28 mouse cellular contexts compared by ENCODE assay signal in the genomic region with DNA sequence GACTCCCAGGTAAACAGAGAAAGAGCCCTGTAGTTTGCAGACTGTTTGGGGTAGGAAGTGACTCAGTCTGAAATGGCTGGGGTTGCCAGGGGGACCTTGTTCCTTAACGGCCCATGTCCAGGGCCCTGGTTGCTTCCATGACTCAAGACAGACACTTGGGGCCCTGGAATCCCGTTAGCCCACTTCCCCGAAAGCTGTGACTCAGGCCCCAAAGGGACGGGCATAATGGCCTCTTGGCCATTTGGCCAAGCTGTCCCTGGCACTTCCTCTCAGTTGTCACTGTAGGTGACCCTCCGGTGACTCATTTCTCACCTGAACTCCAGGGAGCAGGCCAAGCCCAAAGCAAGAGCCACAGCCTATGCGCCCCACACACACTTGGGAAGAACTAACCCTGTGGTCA. TPM values are rescaled to one million over a fixed set of nuclear protein-coding genes. Genes with fewer than 3 reads are reported as not detected.
DNase-seq lines count a peak whose midpoint lies in the region; ATAC-seq and TF ChIP-seq lines count a peak whose summit lies in the region.
"Had no signal": no experiment of that assay in that cellular context is flagged by ENCODE, and none has a peak within 500 bp of the region (broad histone marks: within the 10 kb centered on the region; RNA-seq: fewer than 3 reads in every experiment).

No protein-coding gene starts in this region.

- TF ChIP-seq POLR2A in bone marrow macrophage, adult 2 months (IDR thresholded peaks at IDR 0.05; ENCODE audit: borderline replicate concordance, low read depth, low read length): no peak

- H3K4me1 ChIP-seq in neural tube, embryonic 11.5 days (ENCODE audit: control insufficient read depth, insufficient read depth, low read length): no peaks in the 10 kb centered on the region
- H3K4me1 ChIP-seq in neural tube, embryonic 15.5 days: peaks cover 6% of the 10 kb centered on the region; the same call in 1 of the 2 replicates
- H3K4me1 ChIP-seq in bone marrow macrophage, adult 2 months (ENCODE audit: control insufficient read depth, insufficient read depth, low read length): peaks cover 20% of the 10 kb centered on the region
- H3K4me1 ChIP-seq in stomach, postnatal 0 days (replicated peaks; ENCODE audit: control insufficient read depth, insufficient read depth): no peaks in the 10 kb centered on the region

- ATAC-seq in neural tube, embryonic 11.5 days (ENCODE audit: insufficient read depth, low FRiP score, low TSS enrichment): no peak
- no peak for ATAC-seq in neural tube, embryonic 15.5 days (ENCODE audit: low FRiP score)
- ATAC-seq in stomach, postnatal 0 days (ENCODE audit: low FRiP score, low TSS enrichment): peak; percentile 52; the same call in 1 of the 2 replicates
- ATAC-seq: forebrain, postnatal 0 days; hindbrain, embryonic 16.5 days; intestine, postnatal 0 days had no signal

- WGBS in neural tube, embryonic 11.5 days: 67% methylated on average over 6 of the region's 6 CpGs
- 77% methylated on average over 6 of the region's 6 CpGs for WGBS in neural tube, embryonic 15.5 days
- WGBS in stomach, postnatal 0 days: 48% methylated on average over 6 of the region's 6 CpGs

- no peaks in the 10 kb centered on the region for H3K9me3 ChIP-seq in neural tube, embryonic 11.5 days (ENCODE audit: control insufficient read depth, low read length)
- H3K9me3 ChIP-seq in neural tube, embryonic 15.5 days (replicated peaks): no peaks in the 10 kb centered on the region
- H3K9me3 ChIP-seq in stomach, postnatal 0 days (ENCODE audit: control insufficient read depth, low read length): no peaks in the 10 kb centered on the region
- H3K9me3 ChIP-seq: G1E; heart, embryonic 10.5 days; limb, embryonic 15.5 days; lung, embryonic 15.5 days; midbrain, embryonic 12.5 days had no signal

- no peaks in the 10 kb centered on the region for H3K79me2 ChIP-seq in C2C12 (ENCODE audit: control insufficient read depth, insufficient read depth)

- H3ac ChIP-seq in C2C12 (ENCODE audit: control insufficient read depth, insufficient read length, low read depth): no peak overlapping the region

- H3K4me3 ChIP-seq in neural tube, embryonic 11.5 days (ENCODE audit: low read depth, low read length): no peak overlapping the region
- no peak overlapping the region for H3K4me3 ChIP-seq in neural tube, embryonic 15.5 days (replicated peaks)
- no peak overlapping the region for H3K4me3 ChIP-seq in C2C12 (ENCODE audit: insufficient read depth, poor library complexity, severe bottlenecking)
- no peak overlapping the region for H3K4me3 ChIP-seq in bone marrow macrophage, adult 2 months (ENCODE audit: insufficient read depth, low read length)
- H3K4me3 ChIP-seq in stomach, postnatal 0 days (ENCODE audit: low read depth, low read length): no peak overlapping the region
- H3K4me3 ChIP-seq: heart, embryonic 10.5 days; limb, embryonic 15.5 days; lung, embryonic 15.5 days; midbrain, embryonic 12.5 days had no signal

- no peak overlapping the region for H3K4me2 ChIP-seq in neural tube, embryonic 11.5 days (ENCODE audit: low read depth)
- H3K4me2 ChIP-seq in neural tube, embryonic 15.5 days: no peak overlapping the region
- no peak overlapping the region for H3K4me2 ChIP-seq in stomach, postnatal 0 days (replicated peaks; ENCODE audit: low read depth)
- H3K4me2 ChIP-seq: limb, embryonic 15.5 days; midbrain, embryonic 12.5 days had no signal

- H3K79me3 ChIP-seq in C2C12 (ENCODE audit: low read depth): no peaks in the 10 kb centered on the region

- no peak for TF ChIP-seq CTCF in C2C12 (IDR thresholded peaks at IDR 0.05; ENCODE audit: control insufficient read depth, insufficient read depth, insufficient read length)
- TF ChIP-seq CTCF in bone marrow macrophage, adult 2 months (IDR thresholded peaks at IDR 0.05; ENCODE audit: low read depth, low read length): no peak
- TF ChIP-seq CTCF in stomach, postnatal 0 days (IDR thresholded peaks at IDR 0.05; ENCODE audit: low read depth): no peak

- H3K9ac ChIP-seq in neural tube, embryonic 11.5 days (ENCODE audit: low read length): no peak overlapping the region
- H3K9ac ChIP-seq in neural tube, embryonic 15.5 days (replicated peaks): no peak overlapping the region
- H3K9ac ChIP-seq in stomach, postnatal 0 days (ENCODE audit: low read length): no peak overlapping the region
- H3K9ac ChIP-seq: forebrain, postnatal 0 days; limb, embryonic 15.5 days; liver, embryonic 14.5 days; lung, embryonic 15.5 days; midbrain, embryonic 12.5 days had no signal

- H3K27me3 ChIP-seq in neural tube, embryonic 11.5 days (ENCODE audit: control insufficient read depth, insufficient read depth, low read length): no peaks in the 10 kb centered on the region
- 0 out of 2 replicates have a peak, but pooled peaks cover 3% of the 10 kb centered on the region for H3K27me3 ChIP-seq in neural tube, embryonic 15.5 days (replicated peaks)
- no peaks in the 10 kb centered on the region for H3K27me3 ChIP-seq in C2C12 (ENCODE audit: control insufficient read depth, insufficient read depth, insufficient read length)
- H3K27me3 ChIP-seq in stomach, postnatal 0 days (ENCODE audit: control insufficient read depth, insufficient read depth, low read length): no peaks in the 10 kb centered on the region
- H3K27me3 ChIP-seq: limb, embryonic 15.5 days; lung, embryonic 15.5 days had no signal

- no peak overlapping the region for H3K27ac ChIP-seq in neural tube, embryonic 11.5 days (ENCODE audit: low read depth, low read length)
- H3K27ac ChIP-seq in neural tube, embryonic 15.5 days (replicated peaks): no peak overlapping the region
- H3K27ac ChIP-seq in bone marrow macrophage, adult 2 months (ENCODE audit: insufficient read depth, low read depth, low read length): 0 out of 2 replicates have a peak overlapping the region, but pooled peaks have one; percentile 3
- no peak overlapping the region for H3K27ac ChIP-seq in stomach, postnatal 0 days (replicated peaks)
- H3K27ac ChIP-seq: heart, embryonic 10.5 days; limb, embryonic 15.5 days; liver, embryonic 14.5 days; lung, embryonic 15.5 days; midbrain, embryonic 12.5 days had no signal

- peak; percentile 7 for DNase-seq in neural tube, embryonic 11.5 days (ENCODE audit: low spot score)
- DNase-seq in stomach, postnatal 0 days (ENCODE audit: low spot score): no peak
- DNase-seq in kidney, postnatal 10 days: no peak
- no peak for DNase-seq in heart, adult 11 months
- DNase-seq in kidney, postnatal 36 days: no peak
- DNase-seq: adrenal gland, postnatal 10 days; cerebellum, adult 9-10 months; forebrain, postnatal 0 days; gastrocnemius, postnatal 25 days; heart, postnatal 4 days; kidney, postnatal 4 days; left cerebral cortex, postnatal 4 days; thymus, postnatal 25 days had no signal

- TF ChIP-seq EP300 in stomach, postnatal 0 days (optimal IDR thresholded peaks at IDR 0.05): no peak

- no peaks in the 10 kb centered on the region for H3K36me3 ChIP-seq in neural tube, embryonic 11.5 days (ENCODE audit: control insufficient read depth, insufficient read depth, low read length)
- H3K36me3 ChIP-seq in neural tube, embryonic 15.5 days: no peaks in the 10 kb centered on the region
- no peaks in the 10 kb centered on the region for H3K36me3 ChIP-seq in C2C12 (ENCODE audit: control insufficient read depth, insufficient read depth)
- H3K36me3 ChIP-seq in stomach, postnatal 0 days (ENCODE audit: control insufficient read depth, insufficient read depth, low read length): no peaks in the 10 kb centered on the region
- H3K36me3 ChIP-seq: G1E; heart, embryonic 10.5 days; limb, embryonic 15.5 days; lung, embryonic 15.5 days; midbrain, embryonic 12.5 days had no signal

TF ChIP-seq in C2C12, 6 proteins besides CTCF, POLR2A, EP300 and RAD21 (continues in another document):
- peak; percentile 62 for TF ChIP-seq MYOD1 (IDR thresholded peaks at IDR 0.05; ENCODE audit: control insufficient read depth, insufficient read length, low read depth)

RNA-seq across cellular contexts. Expression of gene Prss22, which starts 0.5 kb away (rescaled TPM):
- 0.17 TPM in 1 of 2 replicates, not detected in the other for polyA plus RNA-seq in neural tube, embryonic 11.5 days (2014; fragmentation: Nextera tagmentation; extraction: Ambion mirVana)
- polyA plus RNA-seq in neural tube, embryonic 15.5 days (2015; fragmentation: Nextera tagmentation; extraction: Ambion mirVana): not detected in 2 replicates
- 0.95 TPM for polyA plus RNA-seq in C2C12 (2012; fragmentation: generic; extraction: Trizol)
- not detected in 2 replicates for polyA plus RNA-seq in bone marrow macrophage, adult 2 months (2012; ENCODE audit: insufficient read depth, insufficient read length, missing spikeins)
- polyA plus RNA-seq in stomach, postnatal 0 days (2015; fragmentation: Nextera tagmentation; extraction: Ambion mirVana): 3.4 and 4.8 TPM in 2 replicates
- polyA plus RNA-seq: brain, embryonic 14.5 days; forebrain, embryonic 11.5 days; forebrain, postnatal 0 days; G1E; heart, embryonic 16.5 days; hindbrain, embryonic 16.5 days; liver, embryonic 14.5 days; midbrain, embryonic 12.5 days had no signal

RNA-seq across cellular contexts. Expression of gene Prss30, which starts 18.0 kb away (rescaled TPM):
- polyA plus RNA-seq in neural tube, embryonic 11.5 days (2014; fragmentation: Nextera tagmentation; extraction: Ambion mirVana): not detected in 2 replicates
- 0.96 TPM in 1 of 2 replicates, not detected in the other for polyA plus RNA-seq in neural tube, embryonic 15.5 days (2015; fragmentation: Nextera tagmentation; extraction: Ambion mirVana)
- 0.04 TPM for polyA plus RNA-seq in C2C12 (2012; fragmentation: generic; extraction: Trizol)
- 0.44 and 1.7 TPM in 2 replicates for polyA plus RNA-seq in bone marrow macrophage, adult 2 months (2012; ENCODE audit: insufficient read depth, insufficient read length, missing spikeins)
- 0.08 and 0.11 TPM in 2 replicates for polyA plus RNA-seq in stomach, postnatal 0 days (2015; fragmentation: Nextera tagmentation; extraction: Ambion mirVana)
- polyA plus RNA-seq: forebrain, embryonic 11.5 days; G1E; hindbrain, embryonic 16.5 days; limb, embryonic 15.5 days; midbrain, embryonic 12.5 days had no signal

RNA-seq across cellular contexts. Expression of gene Prss27, which starts 39.6 kb away (rescaled TPM):
- 0.37 TPM in 1 of 2 replicates, not detected in the other for polyA plus RNA-seq in neural tube, embryonic 11.5 days (2014; fragmentation: Nextera tagmentation; extraction: Ambion mirVana)
- polyA plus RNA-seq in neural tube, embryonic 15.5 days (2015; fragmentation: Nextera tagmentation; extraction: Ambion mirVana): 0.19 and 0.28 TPM in 2 replicates
- polyA plus RNA-seq in C2C12 (2012; fragmentation: generic; extraction: Trizol): 0.16 TPM
- not detected in 2 replicates for polyA plus RNA-seq in bone marrow macrophage, adult 2 months (2012; ENCODE audit: insufficient read depth, insufficient read length, missing spikeins)
- 40.8 and 47.1 TPM in 2 replicates for polyA plus RNA-seq in stomach, postnatal 0 days (2015; fragmentation: Nextera tagmentation; extraction: Ambion mirVana)
- polyA plus RNA-seq: brain, embryonic 14.5 days; forebrain, postnatal 0 days; G1E; kidney, embryonic 14.5 days; liver, embryonic 14.5 days had no signal

RNA-seq across cellular contexts. Expression of gene Sbpl, which starts 43.3 kb away (rescaled TPM):
- not detected in 2 replicates for polyA plus RNA-seq in neural tube, embryonic 11.5 days (2014; fragmentation: Nextera tagmentation; extraction: Ambion mirVana)
- polyA plus RNA-seq in neural tube, embryonic 15.5 days (2015; fragmentation: Nextera tagmentation; extraction: Ambion mirVana): not detected in 2 replicates
- not detected for polyA plus RNA-seq in C2C12 (2012; fragmentation: generic; extraction: Trizol)
- not detected in 2 replicates for polyA plus RNA-seq in bone marrow macrophage, adult 2 months (2012; ENCODE audit: insufficient read depth, insufficient read length, missing spikeins)
- not detected in 2 replicates for polyA plus RNA-seq in stomach, postnatal 0 days (2015; fragmentation: Nextera tagmentation; extraction: Ambion mirVana)
- polyA plus RNA-seq: brain, embryonic 14.5 days; forebrain, embryonic 11.5 days; forebrain, postnatal 0 days; G1E; heart, embryonic 10.5 days; heart, embryonic 16.5 days; hindbrain, embryonic 16.5 days; intestine, postnatal 0 days; kidney, embryonic 14.5 days; limb, embryonic 15.5 days; liver, embryonic 14.5 days; lung, embryonic 15.5 days; midbrain, embryonic 12.5 days had no signal

RNA-seq across cellular contexts. Expression of gene Sbp, which starts 56.9 kb away (rescaled TPM):
- not detected in 2 replicates for polyA plus RNA-seq in neural tube, embryonic 11.5 days (2014; fragmentation: Nextera tagmentation; extraction: Ambion mirVana)
- polyA plus RNA-seq in neural tube, embryonic 15.5 days (2015; fragmentation: Nextera tagmentation; extraction: Ambion mirVana): not detected in 2 replicates
- not detected for polyA plus RNA-seq in C2C12 (2012; fragmentation: generic; extraction: Trizol)
- not detected in 2 replicates for polyA plus RNA-seq in bone marrow macrophage, adult 2 months (2012; ENCODE audit: insufficient read depth, insufficient read length, missing spikeins)
- polyA plus RNA-seq in stomach, postnatal 0 days (2015; fragmentation: Nextera tagmentation; extraction: Ambion mirVana): not detected in 2 replicates
- polyA plus RNA-seq: brain, embryonic 14.5 days; forebrain, embryonic 11.5 days; forebrain, postnatal 0 days; G1E; heart, embryonic 16.5 days; hindbrain, embryonic 16.5 days; intestine, postnatal 0 days; kidney, embryonic 14.5 days; limb, embryonic 15.5 days; liver, embryonic 14.5 days; lung, embryonic 15.5 days; midbrain, embryonic 12.5 days had no signal

Comparison
In these comparisons a context has a peak if more than half of its experiments do, and no peak if none do; other contexts are left out.
1. RNA of gene Prss27, which starts 39.6 kb away (polyA plus RNA-seq): 40.8 to 47.1 TPM in stomach, postnatal 0 days; 0.37 TPM in neural tube, embryonic 11.5 days, 0.19 to 0.28 TPM in neural tube, embryonic 15.5 days, 0.16 TPM in C2C12 (single experiment) and not detected in bone marrow macrophage, adult 2 months; every median in the first group is over 10 times any median in the second.